Mouse (Mus musculus): Measurements from ENCODE around the gene Hdac4.

GRCm38 (mm10) chr1:92058731-92059425 is 136.6 kb downstream of the Hdac4 start:
- TF ChIP-seq GATA1 (IDR thresholded peaks at IDR 0.05; ENCODE audit: low read length) (no peak), TAL1 (IDR thresholded peaks at IDR 0.05; ENCODE audit: low read length) (no peak)
